Mouse (Mus musculus): ENCODE results near the gene Scimp. TPM values are rescaled to one million over a fixed set of nuclear protein-coding genes. Genes with fewer than 3 reads are reported as not detected.
"Not testable (repeated sequence)": the region's sequence is repeated elsewhere in the genome, so short reads cannot be mapped to it uniquely, and the experiment has no call there.

The Scimp gene
- polyA plus RNA-seq, 1 experiment, result 1.1 TPM

DNA sequence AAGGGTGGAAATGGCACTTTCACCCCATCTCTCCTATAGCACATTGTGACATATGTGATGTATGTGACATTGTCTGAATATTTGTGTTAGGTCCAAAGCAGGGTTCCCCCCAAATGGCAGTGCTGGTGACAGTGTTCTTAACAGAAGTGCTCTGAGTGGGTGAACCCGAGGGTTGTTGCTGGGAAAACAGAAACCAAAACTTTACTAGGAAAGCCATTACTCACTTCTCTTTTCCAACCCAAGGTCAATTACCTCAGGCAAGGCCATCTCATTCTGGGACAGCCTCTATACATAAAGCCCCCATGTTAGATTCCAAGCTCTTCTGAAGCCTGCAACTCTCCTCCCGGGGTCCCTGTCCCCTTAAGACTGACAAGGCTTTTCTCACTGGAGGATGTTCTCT is 26.5 kb downstream of the Scimp start:
- peak overlapping the region; percentile 21 for H3K4me3 ChIP-seq (ENCODE audit: insufficient read depth, low read length)

DNA sequence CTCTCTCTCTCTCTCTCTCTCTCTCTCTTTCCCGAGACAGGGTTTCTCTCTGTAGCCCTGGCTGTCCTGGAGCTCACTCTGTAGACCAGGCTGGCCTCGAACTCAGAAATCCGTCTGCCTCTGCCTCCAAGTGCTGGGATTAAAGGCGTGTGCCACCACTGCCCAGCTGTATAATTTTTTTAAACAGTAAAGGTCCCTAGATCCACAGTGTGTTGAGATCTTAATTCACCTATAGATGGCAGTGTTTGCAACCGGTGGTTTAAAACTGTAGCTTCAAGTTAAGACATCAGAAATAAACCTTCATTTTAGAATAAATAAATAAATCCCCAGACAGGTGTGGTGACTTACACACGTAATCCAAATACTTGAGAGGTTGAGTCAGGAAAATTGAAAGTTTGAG is 34.3 kb downstream of the Scimp start:
- H3K4me1 ChIP-seq (ENCODE audit: control insufficient read depth, insufficient read depth, low read length); H3K4me3 ChIP-seq (ENCODE audit: insufficient read depth, low read length); H3K27ac ChIP-seq (ENCODE audit: insufficient read depth, low read depth, low read length): not testable (repeated sequence)

More for the DNA sequence above, 26.5 kb downstream of the Scimp start:
- H3K4me1 ChIP-seq (ENCODE audit: control insufficient read depth, insufficient read depth, low read length), result peaks cover 50% of the 10 kb centered on the region
- H3K27ac ChIP-seq (ENCODE audit: insufficient read depth, low read depth, low read length), result peak overlapping the region; percentile 89
- TF ChIP-seq CTCF (IDR thresholded peaks at IDR 0.05; ENCODE audit: low read depth, low read length) (no peak), POLR2A (IDR thresholded peaks at IDR 0.05; ENCODE audit: borderline replicate concordance, low read depth, low read length) (no peak)

DNA sequence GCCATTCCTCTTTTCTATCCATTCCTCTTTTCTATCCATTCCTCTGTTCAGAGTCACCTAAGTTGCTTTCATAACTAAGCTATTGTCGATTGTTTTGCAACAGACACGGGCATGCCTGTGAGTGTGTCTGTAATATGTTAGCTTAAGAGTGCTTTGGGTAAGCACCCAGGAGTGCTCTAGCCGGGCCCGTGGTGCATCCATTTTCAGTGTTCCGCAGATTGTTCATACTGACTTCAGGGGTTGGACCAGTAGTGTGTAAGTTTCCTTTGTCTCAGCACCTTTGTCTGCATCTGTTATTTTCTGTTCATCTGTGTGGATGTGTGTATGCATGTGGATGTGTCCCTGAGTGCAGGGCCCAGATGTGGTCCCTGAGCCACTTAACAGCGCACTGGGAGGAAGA is 34.8 kb downstream of the Scimp start:
- H3K4me1 ChIP-seq (ENCODE audit: control insufficient read depth, insufficient read depth, low read length), result peaks cover 6% of the 10 kb centered on the region
- H3K4me3 ChIP-seq (ENCODE audit: insufficient read depth, low read length), result no peak overlapping the region
- TF ChIP-seq CTCF (IDR thresholded peaks at IDR 0.05; ENCODE audit: low read depth, low read length) (no peak), POLR2A (IDR thresholded peaks at IDR 0.05; ENCODE audit: borderline replicate concordance, low read depth, low read length) (no peak)
- no peak overlapping the region for H3K27ac ChIP-seq (ENCODE audit: insufficient read depth, low read depth, low read length)

DNA sequence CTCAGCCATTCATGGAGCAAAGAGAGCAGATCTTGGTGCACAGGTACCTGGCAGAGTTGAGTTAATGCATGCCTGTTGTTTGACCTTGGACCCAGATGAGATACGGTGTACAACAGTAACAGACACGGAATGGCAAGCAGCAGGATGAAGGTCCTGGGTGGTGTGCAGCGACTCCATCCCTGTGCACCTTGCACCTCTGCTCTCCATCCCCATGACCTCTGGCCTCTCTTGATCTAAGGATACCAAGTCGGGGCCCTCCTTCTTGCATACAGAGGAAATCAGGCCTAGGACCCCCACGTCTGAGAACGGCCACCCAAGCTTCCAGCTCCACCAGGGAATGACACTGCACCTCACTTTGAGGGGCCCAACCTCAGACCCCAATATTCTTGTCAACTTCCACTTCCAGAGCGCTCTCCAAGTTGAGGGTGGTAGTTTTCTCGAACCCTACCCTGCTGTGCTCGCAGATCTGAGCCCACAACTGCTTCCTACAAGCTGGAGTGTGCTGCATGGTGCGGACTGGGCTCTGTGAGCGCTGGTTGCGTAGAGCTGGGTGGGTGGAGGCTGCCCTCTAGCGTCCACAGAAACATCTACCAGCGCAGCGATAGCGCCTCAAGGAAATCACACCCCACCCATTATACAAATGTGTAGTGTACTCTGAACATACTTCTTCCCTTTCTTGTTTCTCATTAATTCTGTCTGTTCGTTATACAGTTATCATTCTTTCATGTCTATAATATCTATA is 35.4 kb downstream of the Scimp start:
- Histone ChIP-seq H3K4me3 (ENCODE audit: insufficient read depth, low read length) (no peak overlapping the region), H3K27ac (ENCODE audit: insufficient read depth, low read depth, low read length) (no peak overlapping the region), H3K4me1 (ENCODE audit: control insufficient read depth, insufficient read depth, low read length) (peaks cover 6% of the 10 kb centered on the region)
- TF ChIP-seq CTCF (IDR thresholded peaks at IDR 0.05; ENCODE audit: low read depth, low read length) (peak; percentile 76), POLR2A (IDR thresholded peaks at IDR 0.05; ENCODE audit: borderline replicate concordance, low read depth, low read length) (no peak)

GRCm38 (mm10) chr11:70770804-70771203 is 41.6 kb downstream of the Scimp start:
- Histone ChIP-seq H3K4me1 (ENCODE audit: control insufficient read depth, insufficient read depth, low read length) (peaks cover 9% of the 10 kb centered on the region), H3K27ac (ENCODE audit: insufficient read depth, low read depth, low read length) (no peak overlapping the region), H3K4me3 (ENCODE audit: insufficient read depth, low read length) (no peak overlapping the region)
- TF ChIP-seq POLR2A (IDR thresholded peaks at IDR 0.05; ENCODE audit: borderline replicate concordance, low read depth, low read length), result no peak

DNA sequence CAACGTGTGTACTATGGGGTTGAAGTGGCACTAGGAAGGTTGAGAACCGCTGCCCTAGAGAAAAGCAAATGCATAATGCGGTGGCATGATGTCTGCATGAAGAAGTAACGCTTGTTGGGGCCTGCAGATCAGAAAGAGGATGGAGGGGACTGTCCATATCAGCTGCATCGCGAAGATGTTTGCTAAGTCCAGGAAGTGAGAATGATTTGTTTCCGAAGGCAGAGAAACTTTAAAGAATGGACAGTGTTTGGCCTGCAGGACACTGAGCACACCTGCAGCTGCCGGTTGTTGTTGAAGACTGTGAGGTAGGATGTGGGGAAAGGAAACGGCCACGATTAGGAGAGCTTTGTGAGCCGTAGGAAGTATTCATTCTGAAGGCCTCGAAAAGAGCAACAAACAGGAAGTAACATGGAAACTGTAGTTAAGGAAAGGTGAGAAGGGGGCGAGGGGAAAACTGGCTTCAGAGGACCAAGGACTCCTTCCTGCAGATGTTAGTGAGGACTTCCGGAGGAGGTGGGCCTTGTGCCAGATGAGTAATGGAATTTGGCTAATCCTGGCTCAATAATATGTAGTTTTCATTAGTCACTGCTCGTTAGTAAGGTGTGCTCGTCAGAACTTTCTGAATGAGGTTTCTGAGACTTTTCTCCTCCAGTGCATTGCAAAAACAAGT is 46.5 kb downstream of the Scimp start:
- H3K4me3 ChIP-seq (ENCODE audit: insufficient read depth, low read length), result no peak overlapping the region
- H3K4me1 ChIP-seq (ENCODE audit: control insufficient read depth, insufficient read depth, low read length), result peaks cover 16% of the 10 kb centered on the region
- TF ChIP-seq CTCF (IDR thresholded peaks at IDR 0.05; ENCODE audit: low read depth, low read length) (no peak), POLR2A (IDR thresholded peaks at IDR 0.05; ENCODE audit: borderline replicate concordance, low read depth, low read length) (no peak)
- no peak overlapping the region for H3K27ac ChIP-seq (ENCODE audit: insufficient read depth, low read depth, low read length)

- Histone ChIP-seq H3K4me1 (ENCODE audit: control insufficient read depth, insufficient read depth, low read length) (peaks cover 16% of the 10 kb centered on the region), H3K27ac (ENCODE audit: insufficient read depth, low read depth, low read length) (peak within 1 kb of the TSS; percentile 53), H3K4me3 (ENCODE audit: insufficient read depth, low read length) (peak within 1 kb of the TSS; percentile 87)
- TF ChIP-seq CTCF (IDR thresholded peaks at IDR 0.05; ENCODE audit: low read depth, low read length), result no peak
- TF ChIP-seq POLR2A (IDR thresholded peaks at IDR 0.05; ENCODE audit: borderline replicate concordance, low read depth, low read length), result no peak
These were observed 48.2 kb downstream of the Scimp start, which contains the start of gene Zfp3 for GRCm38 (mm10) chr11:70763936-70764808. Gene Zfp3, plus strand, starts transcription at chr11:70764209.

GRCm38 (mm10) chr11:70763582-70763935 is 48.8 kb downstream of the Scimp start:
- Histone ChIP-seq H3K4me3 (ENCODE audit: insufficient read depth, low read length) (peak overlapping the region; percentile 87), H3K27ac (ENCODE audit: insufficient read depth, low read depth, low read length) (no peak overlapping the region), H3K4me1 (ENCODE audit: control insufficient read depth, insufficient read depth, low read length) (peaks cover 16% of the 10 kb centered on the region)
- TF ChIP-seq POLR2A (IDR thresholded peaks at IDR 0.05; ENCODE audit: borderline replicate concordance, low read depth, low read length) (no peak), CTCF (IDR thresholded peaks at IDR 0.05; ENCODE audit: low read depth, low read length) (no peak)

DNA sequence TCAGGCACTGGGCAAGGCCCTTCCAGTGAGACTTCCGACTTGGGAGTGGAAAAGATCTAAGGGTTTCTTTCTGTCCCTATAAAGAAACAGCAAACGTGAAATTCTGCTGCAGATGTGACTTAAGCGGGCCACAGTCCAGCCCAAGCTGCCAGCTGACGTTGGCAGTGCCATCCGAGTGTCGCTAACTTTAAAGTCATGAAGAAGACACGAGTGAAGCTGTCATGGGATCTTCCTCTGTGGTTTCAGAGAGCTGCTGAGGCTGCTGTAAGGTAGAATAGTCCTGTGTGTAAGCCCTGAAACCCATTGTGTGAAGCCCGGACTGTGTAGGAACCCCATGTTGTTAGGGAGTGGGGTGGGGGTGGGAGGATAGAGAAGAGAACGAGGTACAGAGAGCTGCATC is 49.7 kb downstream of the Scimp start:
- Histone ChIP-seq H3K4me3 (ENCODE audit: insufficient read depth, low read length) (no peak overlapping the region), H3K4me1 (ENCODE audit: control insufficient read depth, insufficient read depth, low read length) (peaks cover 16% of the 10 kb centered on the region), H3K27ac (ENCODE audit: insufficient read depth, low read depth, low read length) (no peak overlapping the region)
- TF ChIP-seq CTCF (IDR thresholded peaks at IDR 0.05; ENCODE audit: low read depth, low read length), result no peak
- no peak for TF ChIP-seq POLR2A (IDR thresholded peaks at IDR 0.05; ENCODE audit: borderline replicate concordance, low read depth, low read length)

DNA sequence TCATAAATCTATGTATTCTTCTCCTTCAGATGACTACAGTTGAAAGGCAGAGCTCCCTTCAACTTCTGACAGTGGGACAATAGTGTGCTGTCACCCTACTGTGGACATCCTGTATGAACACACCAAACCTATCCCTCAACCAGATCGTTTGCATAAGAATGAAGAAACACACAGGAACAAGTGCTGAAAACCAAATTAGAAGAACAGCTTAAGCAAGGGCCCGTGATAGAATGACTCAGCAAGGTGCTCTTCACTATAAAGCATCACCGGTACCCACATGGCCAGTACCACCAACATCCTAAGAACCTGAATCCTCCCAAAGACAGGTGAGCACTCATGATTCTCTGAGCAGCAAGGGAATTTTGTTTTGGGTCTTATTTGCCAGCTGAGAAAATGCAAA is 51.9 kb downstream of the Scimp start:
- not testable (repeated sequence) for H3K4me3 ChIP-seq (ENCODE audit: insufficient read depth, low read length); H3K4me1 ChIP-seq (ENCODE audit: control insufficient read depth, insufficient read depth, low read length); H3K27ac ChIP-seq (ENCODE audit: insufficient read depth, low read depth, low read length)
